Mouse (Mus musculus) testis, adult 2 months (tissue): ENCODE measurements around the gene Olfr639.

ENCODE experiments used
- CTCF ChIP-seq: fragments of 200-500 bp; IDR thresholded peaks from 2 replicates; pipeline ENCODE4 v1.5.1; 2012; ENCODE audit warnings: low read depth, mild to moderate bottlenecking, inconsistent platforms, low read length, moderate library complexity; ENCODE audit not compliant: control insufficient read depth, insufficient read depth, insufficient replicate concordance
- POLR2A ChIP-seq: fragments of 200-500 bp; IDR thresholded peaks from 2 replicates; pipeline ENCODE4 v1.6.1; 2012; ENCODE audit warnings: low read depth, mild to moderate bottlenecking, inconsistent platforms, low read length, moderate library complexity; ENCODE audit not compliant: control insufficient read depth

DNA sequence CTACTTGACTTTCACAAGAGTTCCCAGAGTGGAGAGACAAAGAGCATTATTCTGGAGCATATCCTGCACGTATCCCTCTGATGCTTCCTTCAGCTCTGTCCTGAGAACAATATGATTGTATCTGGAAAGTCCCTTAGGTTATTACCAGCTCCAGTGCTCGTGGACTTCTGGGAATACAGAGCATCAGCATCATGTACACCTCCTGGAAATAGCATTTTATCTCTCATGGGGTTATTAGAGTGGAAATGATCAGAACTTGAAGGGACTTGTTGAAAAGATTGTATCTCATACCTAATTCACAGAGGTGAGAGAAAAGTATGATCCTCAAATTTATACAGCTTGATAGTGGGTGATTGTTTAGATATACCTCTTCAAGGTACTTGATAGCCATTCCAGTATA, 44.2 kb upstream of the Olfr639 start, which contains the start of gene 4930516K23Rik:
- TF ChIP-seq POLR2A = no peak
- no peak for TF ChIP-seq CTCF
